Mouse (Mus musculus) liver, embryonic 14.5 days (tissue): Measurements from ENCODE around the gene Prkar2b. TPM values are rescaled to one million over a fixed set of nuclear protein-coding genes. Genes with fewer than 3 reads are reported as not detected.

Source experiments
- ATAC-seq: fragments of 200-750 bp; cut with Nextera tagmentation; 2 replicates; pipeline ENCODE4 v1.8.0; 2017; ENCODE audit warnings: moderate number of reproducible peaks, mild to moderate bottlenecking, moderate library complexity; ENCODE audit not compliant: insufficient read depth
- DNase-seq, 3 experiments: peaks; one replicate each; pipeline ENCODE4 v3.0.0-alpha.2; 2012 to 2013; ENCODE audit warnings: low read depth in 3 of 3, low spot score in 3 of 3
- H3K27ac ChIP-seq: fragments of 300-500 bp; sonication (generic); 2 replicates; pipeline ENCODE4 v1.5.1; 2014; ENCODE audit warnings: moderate library complexity, mild to moderate bottlenecking, control low read depth, inconsistent platforms
- H3K27me3 ChIP-seq: fragments of 300-500 bp; sonication (generic); 2 replicates; pipeline ENCODE4 v1.6.1; 2014; ENCODE audit warnings: mild to moderate bottlenecking, low read length, moderate library complexity; ENCODE audit not compliant: control insufficient read depth, insufficient read depth
- H3K36me3 ChIP-seq: fragments of 300-500 bp; sonication (generic); replicated peaks from 2 replicates; pipeline ENCODE4 v1.6.1; 2014; ENCODE audit warnings: low read depth; ENCODE audit not compliant: control insufficient read depth, insufficient read depth
- H3K4me1 ChIP-seq, 2 experiments: fragments of 200-500 bp in 1 of 2; fragments of 300-500 bp in 1 of 2; sonication (generic) in 1 of 2; replicated peaks; 2 replicates each; pipeline ENCODE4 v1.6.1; 2012 to 2014; ENCODE audit warnings: antibody characterized with exemption in 1 of 2, inconsistent platforms in 1 of 2, low read length in 1 of 2; ENCODE audit not compliant: control insufficient read depth in 2 of 2, insufficient read depth in 2 of 2
- H3K4me2 ChIP-seq: fragments of 300-500 bp; sonication (generic); 2 replicates; pipeline ENCODE4 v1.6.1; 2014; ENCODE audit warnings: low read depth, mild to moderate bottlenecking, control low read depth, moderate library complexity
- H3K4me3 ChIP-seq, 2 experiments: fragments of 200-500 bp in 1 of 2; fragments of 300-500 bp in 1 of 2; sonication (generic) in 1 of 2; 2 replicates each; pipeline ENCODE4 v1.5.1; 2012 to 2014; ENCODE audit warnings: low read depth in 2 of 2, low read length in 2 of 2, mild to moderate bottlenecking in 2 of 2, control low read depth in 1 of 2, inconsistent platforms in 1 of 2, moderate library complexity in 1 of 2; ENCODE audit not compliant: insufficient read depth in 1 of 2
- H3K9ac ChIP-seq: fragments of 300-500 bp; sonication (generic); replicated peaks from 2 replicates; pipeline ENCODE4 v1.6.1; 2014; ENCODE audit warnings: mild to moderate bottlenecking, control low read depth, moderate library complexity
- H3K9me3 ChIP-seq: fragments of 300-500 bp; sonication (generic); 2 replicates; pipeline ENCODE4 v1.6.1; 2016; ENCODE audit warnings: low read length, mixed read lengths; ENCODE audit not compliant: control insufficient read depth
- CTCF ChIP-seq: IDR thresholded peaks from 2 replicates; pipeline ENCODE4 v1.5.1; 2016; ENCODE audit warnings: antibody characterized with exemption, low read depth, control low read depth
- EP300 ChIP-seq: IDR thresholded peaks from 2 replicates; pipeline ENCODE4 v1.6.1; 2016; ENCODE audit warnings: antibody characterized with exemption, low read depth
- WGBS: fragments of 180-500 bp; shearing (Covaris S2); extraction: QIAGEN DNeasy Blood & Tissue Kit; methylation state at CpG from one replicate; pipeline ENCODE4 v1.1.7; 2014; ENCODE audit not compliant: insufficient replicate concordance; 5-methylcytosine and 5-hydroxymethylcytosine counted together
- polyA plus RNA-seq, 2 experiments: library from polyadenylated mRNA; depleted of rRNA in 1 of 2; stranded (reverse) in 1 of 2; unstranded in 1 of 2; fragments of >200 nt; fragmentation: Nextera tagmentation in 1 of 2; extraction: Ambion mirVana in 1 of 2; gene quantifications; 2 replicates each; pipeline versions ENCODE4 v1.2.1 to v1.2.3; 2012 to 2014

The Prkar2b gene
- polyA plus RNA-seq, 2 experiments = 41.3 to 89.6 TPM

- TF ChIP-seq CTCF = no peak
- TF ChIP-seq EP300 = no peak
- Histone ChIP-seq H3K4me3 (peak overlapping the region in 1 of 2 experiments; percentile 83; a peak in 1 of 4 replicates), H3K36me3 (peaks cover 19% of the 10 kb centered on the region), H3K4me2 (peak overlapping the region; percentile 98), H3K27ac (peak overlapping the region; percentile 94), H3K9ac (peak overlapping the region; percentile 50), H3K9me3 (no peaks in the 10 kb centered on the region), H3K27me3 (no peaks in the 10 kb centered on the region), H3K4me1 (peaks cover 58 to 63% of the 10 kb centered on the region in 2 experiments)
- DNase-seq (no peak), ATAC-seq (no peak)
- 90% methylated on average over 3 of the region's 3 CpGs for WGBS
Measured at GRCm38 (mm10) chr12:32055797-32056196, 5.3 kb downstream of the Prkar2b start.

GRCm38 (mm10) chr12:32054476-32055166, 6.5 kb downstream of the Prkar2b start:
- ATAC-seq = peak; percentile 80
- Histone ChIP-seq H3K9ac (peak overlapping the region; percentile 81), H3K27ac (peak overlapping the region; percentile 94), H3K4me1 (peaks cover 64 to 67% of the 10 kb centered on the region in 2 experiments), H3K36me3 (peaks cover 19% of the 10 kb centered on the region), H3K4me3 (peak overlapping the region; percentile 37 to 42), H3K27me3 (no peaks in the 10 kb centered on the region), H3K4me2 (peak overlapping the region; percentile 98), H3K9me3 (no peaks in the 10 kb centered on the region)
- 35% methylated on average over 9 of the region's 9 CpGs for WGBS
- TF ChIP-seq CTCF (no peak), EP300 (peak; percentile 93)
- DNase-seq = peak in 2 of 3 experiments; percentile 70 to 72

- TF ChIP-seq CTCF (no peak), EP300 (no peak)
- 53% methylated on average over 11 of the region's 11 CpGs for WGBS
- no peaks in the 10 kb centered on the region for H3K9me3 ChIP-seq
- peak overlapping the region; percentile 42 to 52 for H3K4me3 ChIP-seq
- H3K4me2 ChIP-seq = peak overlapping the region; percentile 98
- peaks cover 67 to 69% of the 10 kb centered on the region in 2 experiments for H3K4me1 ChIP-seq
- H3K27me3 ChIP-seq = no peaks in the 10 kb centered on the region
- no peak for DNase-seq
- peaks cover 19% of the 10 kb centered on the region for H3K36me3 ChIP-seq
- H3K27ac ChIP-seq = peak overlapping the region; percentile 94
- H3K9ac ChIP-seq = peak overlapping the region; percentile 81
- no peak for ATAC-seq
Measured at GRCm38 (mm10) chr12:32053637-32054366, 7.3 kb downstream of the Prkar2b start.

GRCm38 (mm10) chr12:32052882-32053281, 8.2 kb downstream of the Prkar2b start:
- DNase-seq = no peak
- no peak for TF ChIP-seq CTCF
- TF ChIP-seq EP300 = no peak
- no peak overlapping the region for H3K4me3 ChIP-seq
- peaks cover 70 to 71% of the 10 kb centered on the region in 2 experiments for H3K4me1 ChIP-seq
- H3K27me3 ChIP-seq = no peaks in the 10 kb centered on the region
- no peaks in the 10 kb centered on the region for H3K9me3 ChIP-seq
- H3K36me3 ChIP-seq = peaks cover 17% of the 10 kb centered on the region
- no peak for ATAC-seq
- H3K4me2 ChIP-seq = peak overlapping the region; percentile 21
- peak overlapping the region; percentile 35 for H3K9ac ChIP-seq
- WGBS = 77% methylated on average over 4 of the region's 4 CpGs
- peak overlapping the region; percentile 61 for H3K27ac ChIP-seq

- WGBS = 9% methylated on average over 5 of the region's 5 CpGs
- peak overlapping the region; percentile 73 for H3K4me2 ChIP-seq
- H3K4me3 ChIP-seq = peak overlapping the region in 1 of 2 experiments; percentile 36; a peak in 2 of 4 replicates
Measured at GRCm38 (mm10) chr12:32050165-32050564, 10.9 kb downstream of the Prkar2b start.

More at GRCm38 (mm10) chr12:32050165-32050564, 10.9 kb downstream of the Prkar2b start:
- Histone ChIP-seq H3K4me1 (peaks cover 51 to 54% of the 10 kb centered on the region in 2 experiments), H3K36me3 (peaks cover 5% of the 10 kb centered on the region; the same call in 1 of the 2 replicates), H3K27ac (peak overlapping the region; percentile 95), H3K9me3 (no peaks in the 10 kb centered on the region), H3K27me3 (no peaks in the 10 kb centered on the region), H3K9ac (peak overlapping the region; percentile 62)
- ATAC-seq = peak; percentile 91
- peak; percentile 91 to 95 (median 92) for DNase-seq
- TF ChIP-seq CTCF = no peak
- peak; percentile 99 for TF ChIP-seq EP300
